Mouse (Mus musculus): Measurements from ENCODE around the gene Tmem102. TPM values are rescaled to one million over a fixed set of nuclear protein-coding genes. Genes with fewer than 3 reads are reported as not detected.

Gene Tmem102
- polyA plus RNA-seq (2012; rRNA removed), result 0.13 and 0.25 TPM in 2 replicates

GRCm38 (mm10) chr11:69804972-69805909, at the start of gene Tmem102:
Gene Tmem102 (minus strand): TSS chr11:69805624.

GRCm38 (mm10) chr11:69846198-69846680, 40.8 kb upstream of the Tmem102 start, which contains the start of gene Plscr3:
Gene Plscr3 (plus strand): TSS chr11:69846376.

GRCm38 (mm10) chr11:69837952-69838713, 32.7 kb upstream of the Tmem102 start, which contains the start of gene Tmem256:
Gene Tmem256 (plus strand): TSS chr11:69838514.

GRCm38 (mm10) chr11:69837604-69837951, 32.2 kb upstream of the Tmem102 start, which contains the start of gene Nlgn2:
Gene Nlgn2 (minus strand): TSS chr11:69837784.

GRCm38 (mm10) chr11:69822080-69822479, 16.7 kb upstream of the Tmem102 start, which contains the start of gene Spem1:
Gene Spem1 (minus strand): TSS chr11:69822180.

GRCm38 (mm10) chr11:69818365-69818764, 12.9 kb upstream of the Tmem102 start, which contains the start of gene Spem2:
Gene Spem2 (minus strand): TSS chr11:69818465.

GRCm38 (mm10) chr11:69815155-69815554, 9.7 kb upstream of the Tmem102 start, which contains the start of gene Gm39566:
Gene Gm39566 (minus strand): TSS chr11:69815298.

GRCm38 (mm10) chr11:69801379-69801977, 3.9 kb downstream of the Tmem102 start, which contains the start of gene Fgf11:
Gene Fgf11 (minus strand): TSS chr11:69801857.

GRCm38 (mm10) chr11:69795168-69795982, 10.0 kb downstream of the Tmem102 start, which contains the start of gene Chrnb1:
Gene Chrnb1 (minus strand): TSS chr11:69795943.

GRCm38 (mm10) chr11:69765221-69766125, 40.0 kb downstream of the Tmem102 start, which contains the start of gene Zbtb4:
Gene Zbtb4 (plus strand): TSS chr11:69765912.

GRCm38 (mm10) chr11:69761868-69762267, 43.6 kb downstream of the Tmem102 start, which contains the start of gene Slc35g3:
Gene Slc35g3 (minus strand): TSS chr11:69761968.

GRCm38 (mm10) chr11:69758478-69758970, 46.9 kb downstream of the Tmem102 start, which contains the start of gene Polr2a:
Gene Polr2a (minus strand): TSS chr11:69758637.

Other genes starting within 250 kb of the Tmem102 start
- gene Efnb3, start 245.4 kb downstream of the Tmem102 start, polyA plus RNA-seq (2012; rRNA removed), result 209 and 212 TPM in 2 replicates
- gene Wrap53, start 225.4 kb downstream of the Tmem102 start, polyA plus RNA-seq (2012; rRNA removed), result 15.4 and 16.4 TPM in 2 replicates
- 63.0 and 69.2 TPM in 2 replicates for gene Trp53, start 225.3 kb downstream of the Tmem102 start, polyA plus RNA-seq (2012; rRNA removed)
- 95.2 and 95.8 TPM in 2 replicates for gene Atp1b2, start 199.7 kb downstream of the Tmem102 start, polyA plus RNA-seq (2012; rRNA removed)
- not detected in 2 replicates for gene Shbg, start 187.7 kb downstream of the Tmem102 start, polyA plus RNA-seq (2012; rRNA removed)
- 16.5 and 16.9 TPM in 2 replicates for gene Sat2, start 183.6 kb downstream of the Tmem102 start, polyA plus RNA-seq (2012; rRNA removed)
- gene Fxr2, start 172.6 kb downstream of the Tmem102 start, polyA plus RNA-seq (2012; rRNA removed), result 121 and 125 TPM in 2 replicates
- gene Sox15, start 150.3 kb downstream of the Tmem102 start, polyA plus RNA-seq (2012; rRNA removed), result 0.13 TPM in 1 of 2 replicates, not detected in the other
- gene Mpdu1, start 143.0 kb downstream of the Tmem102 start, polyA plus RNA-seq (2012; rRNA removed), result 125 and 127 TPM in 2 replicates
- 6.1 and 7.5 TPM in 2 replicates for gene Cd68, start 139.5 kb downstream of the Tmem102 start, polyA plus RNA-seq (2012; rRNA removed)
- 887 and 907 TPM in 2 replicates for gene Eif4a1, start 133.2 kb downstream of the Tmem102 start, polyA plus RNA-seq (2012; rRNA removed)
- gene Senp3, start 123.5 kb downstream of the Tmem102 start, polyA plus RNA-seq (2012; rRNA removed), result 155 and 168 TPM in 2 replicates
- 0.79 and 1.1 TPM in 2 replicates for gene Tnfsf13, start 119.8 kb downstream of the Tmem102 start, polyA plus RNA-seq (2012; rRNA removed)
- 7.0 and 7.1 TPM in 2 replicates for gene Tnfsf12, start 109.8 kb downstream of the Tmem102 start, polyA plus RNA-seq (2012; rRNA removed)
- gene Tnfsfm13, start 109.5 kb downstream of the Tmem102 start, polyA plus RNA-seq (2012; rRNA removed), result 1.2 and 1.5 TPM in 2 replicates
- gene Polr2a, start 47.0 kb downstream of the Tmem102 start, polyA plus RNA-seq (2012; rRNA removed), result 20.4 and 20.9 TPM in 2 replicates
- gene Slc35g3, start 43.7 kb downstream of the Tmem102 start, polyA plus RNA-seq (2012; rRNA removed), result 0.12 and 0.20 TPM in 2 replicates
- gene Zbtb4, start 39.7 kb downstream of the Tmem102 start, polyA plus RNA-seq (2012; rRNA removed), result 15.8 and 16.1 TPM in 2 replicates
- 1.6 and 5.2 TPM in 2 replicates for gene Chrnb1, start 9.7 kb downstream of the Tmem102 start, polyA plus RNA-seq (2012; rRNA removed)
- gene Fgf11, start 3.8 kb downstream of the Tmem102 start, polyA plus RNA-seq (2012; rRNA removed), result 23.7 and 27.4 TPM in 2 replicates
- not detected in 2 replicates for gene Gm39566, start 9.7 kb upstream of the Tmem102 start, polyA plus RNA-seq (2012; rRNA removed)
- not detected in 2 replicates for gene Spem2, start 12.8 kb upstream of the Tmem102 start, polyA plus RNA-seq (2012; rRNA removed)
- gene Spem1, start 16.6 kb upstream of the Tmem102 start, polyA plus RNA-seq (2012; rRNA removed), result 1.3 and 1.5 TPM in 2 replicates
- 90.2 and 112 TPM in 2 replicates for gene Nlgn2, start 32.2 kb upstream of the Tmem102 start, polyA plus RNA-seq (2012; rRNA removed)
- gene Tmem256, start 32.9 kb upstream of the Tmem102 start, polyA plus RNA-seq (2012; rRNA removed), result 232 and 256 TPM in 2 replicates
- gene Plscr3, start 40.8 kb upstream of the Tmem102 start, polyA plus RNA-seq (2012; rRNA removed), result 73.6 and 80.2 TPM in 2 replicates
- gene Tnk1, start 53.1 kb upstream of the Tmem102 start, polyA plus RNA-seq (2012; rRNA removed), result 0.04 and 0.18 TPM in 2 replicates
- gene Tmem95, start 72.4 kb upstream of the Tmem102 start, polyA plus RNA-seq (2012; rRNA removed), result not detected in 2 replicates
- gene Kctd11, start 75.8 kb upstream of the Tmem102 start, polyA plus RNA-seq (2012; rRNA removed), result 1.2 TPM in 2 replicates
- 0.61 and 0.68 TPM in 2 replicates for gene Acap1, start 89.9 kb upstream of the Tmem102 start, polyA plus RNA-seq (2012; rRNA removed)
- 5.3 and 5.6 TPM in 2 replicates for gene 2810408A11Rik, start 95.4 kb upstream of the Tmem102 start, polyA plus RNA-seq (2012; rRNA removed)
- 111 and 113 TPM in 2 replicates for gene Neurl4, start 95.4 kb upstream of the Tmem102 start, polyA plus RNA-seq (2012; rRNA removed)
- 60.8 and 63.8 TPM in 2 replicates for gene Gps2, start 108.3 kb upstream of the Tmem102 start, polyA plus RNA-seq (2012; rRNA removed)
- gene Eif5a, start 116.3 kb upstream of the Tmem102 start, polyA plus RNA-seq (2012; rRNA removed), result 777 and 816 TPM in 2 replicates
- gene Ybx2, start 130.2 kb upstream of the Tmem102 start, polyA plus RNA-seq (2012; rRNA removed), result 48.3 and 53.7 TPM in 2 replicates
- 3.7 and 4.9 TPM in 2 replicates for gene Slc2a4, start 142.6 kb upstream of the Tmem102 start, polyA plus RNA-seq (2012; rRNA removed)
- 0.21 and 2.5 TPM in 2 replicates for gene Cldn7, start 159.2 kb upstream of the Tmem102 start, polyA plus RNA-seq (2012; rRNA removed)
- gene Ctdnep1, start 175.5 kb upstream of the Tmem102 start, polyA plus RNA-seq (2012; rRNA removed), result 93.3 and 102 TPM in 2 replicates
- 151 and 159 TPM in 2 replicates for gene Elp5, start 176.9 kb upstream of the Tmem102 start, polyA plus RNA-seq (2012; rRNA removed)
- 412 and 425 TPM in 2 replicates for gene Gabarap, start 185.5 kb upstream of the Tmem102 start, polyA plus RNA-seq (2012; rRNA removed)
- gene Phf23, start 190.2 kb upstream of the Tmem102 start, polyA plus RNA-seq (2012; rRNA removed), result 41.8 and 47.6 TPM in 2 replicates
- gene Dvl2, start 195.0 kb upstream of the Tmem102 start, polyA plus RNA-seq (2012; rRNA removed), result 26.9 and 34.5 TPM in 2 replicates
- 46.1 and 54.7 TPM in 2 replicates for gene Acadvl, start 209.8 kb upstream of the Tmem102 start, polyA plus RNA-seq (2012; rRNA removed)
- gene Dlg4, start 211.3 kb upstream of the Tmem102 start, polyA plus RNA-seq (2012; rRNA removed), result 242 and 275 TPM in 2 replicates
- gene Asgr1, start 248.5 kb upstream of the Tmem102 start, polyA plus RNA-seq (2012; rRNA removed), result 3.4 and 3.5 TPM in 2 replicates